Mouse (Mus musculus) heart, postnatal 14 days (tissue): ENCODE results near the gene Olfr178. TPM values are rescaled to one million over a fixed set of nuclear protein-coding genes. Genes with fewer than 3 reads are reported as not detected.

Experiments used
- DNase-seq, 2 experiments: peaks; one replicate each; pipeline ENCODE4 v3.0.0; 2021 to 2022
- intact Hi-C: fragments of 180-260 bp; cut with DNase I; formaldehyde crosslinking; loops from one replicate; pipeline ENCODE4 v1.15.1; 2025
- long read RNA-seq, 2 experiments: library from polyadenylated mRNA; stranded (forward); transcript quantifications; one replicate each; pipeline ENCODE4 v2.0.0; 2021
- total RNA-seq, 2 experiments: library from RNA; stranded (reverse); gene quantifications; 2 replicates each; pipeline ENCODE4 v1.2.3; 2021

The Olfr178 gene
- not detected for total RNA-seq
- long read RNA-seq, experiment 1: 0 reads
- long read RNA-seq, experiment 2: 0 reads

DNA sequence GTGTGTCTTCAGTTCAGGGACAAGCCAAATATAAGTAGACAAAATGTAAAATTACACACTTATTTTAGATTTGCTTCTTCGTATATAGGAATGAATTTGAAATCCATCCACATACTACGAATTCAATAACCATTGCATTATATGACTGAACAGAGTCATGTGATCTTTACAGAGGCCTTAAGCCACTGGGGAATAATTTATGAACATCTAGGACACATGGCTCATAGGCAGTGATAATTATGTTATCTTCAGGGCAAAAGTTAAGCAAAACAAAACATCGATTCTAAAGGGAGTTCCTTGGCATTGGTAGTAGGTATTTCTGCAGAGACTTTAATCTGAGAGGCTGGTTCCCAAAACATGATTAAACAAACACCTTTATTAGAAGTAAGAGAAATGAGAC is at the start of gene Olfr178:
Gene Olfr178 (minus strand): TSS at position 101 of the 400 bp plus-strand sequence.
- no peak for DNase-seq
- intact Hi-C loops: no loop called here

DNA sequence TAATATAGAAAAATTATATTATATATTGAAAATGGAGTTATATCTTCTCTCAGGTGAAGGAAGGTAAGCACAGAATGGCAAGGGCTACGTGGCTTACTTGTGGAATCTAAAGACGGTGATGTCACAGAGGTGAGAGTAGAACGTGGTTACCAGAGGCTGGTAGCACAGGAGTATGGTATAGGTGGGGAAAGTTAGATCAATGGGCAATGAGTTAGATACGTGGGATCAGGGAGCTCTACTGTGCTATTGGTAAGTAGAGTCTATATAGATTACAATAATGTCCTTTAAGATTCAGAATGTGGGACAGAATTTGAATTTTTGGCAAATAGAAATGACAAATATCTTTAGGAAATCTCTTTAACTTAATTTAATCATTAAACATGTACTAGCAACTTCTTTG is 37.4 kb upstream of the Olfr178 start, which contains the start of gene Olfr180:
Gene Olfr180 (minus strand): TSS at position 101 of the 400 bp plus-strand sequence.
- no peak for DNase-seq
- intact Hi-C loops: no loop called here

DNA sequence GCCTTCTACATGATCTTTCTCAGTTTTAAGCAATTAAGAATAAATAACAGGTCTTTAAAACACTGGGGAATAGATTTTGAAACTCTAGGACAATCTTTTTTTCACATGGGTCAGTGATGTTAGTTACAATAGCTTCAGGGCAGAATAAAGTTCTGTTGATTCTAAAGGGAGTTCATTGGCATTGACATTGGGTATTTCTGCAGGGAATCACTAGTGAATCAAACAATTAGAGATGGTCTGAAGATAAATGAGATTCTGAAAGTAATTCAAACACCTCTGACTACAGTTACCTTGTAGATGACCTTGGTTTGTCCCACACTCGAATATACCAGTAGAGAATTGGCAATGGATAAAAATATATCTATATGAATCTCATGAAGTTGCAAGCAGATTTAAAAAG is 36.8 kb upstream of the Olfr178 start, which contains the start of gene Olfr181:
Gene Olfr181 (minus strand): TSS at position 101 of the 400 bp plus-strand sequence.
- intact Hi-C loops: no loop called here
- no peak for DNase-seq

DNA sequence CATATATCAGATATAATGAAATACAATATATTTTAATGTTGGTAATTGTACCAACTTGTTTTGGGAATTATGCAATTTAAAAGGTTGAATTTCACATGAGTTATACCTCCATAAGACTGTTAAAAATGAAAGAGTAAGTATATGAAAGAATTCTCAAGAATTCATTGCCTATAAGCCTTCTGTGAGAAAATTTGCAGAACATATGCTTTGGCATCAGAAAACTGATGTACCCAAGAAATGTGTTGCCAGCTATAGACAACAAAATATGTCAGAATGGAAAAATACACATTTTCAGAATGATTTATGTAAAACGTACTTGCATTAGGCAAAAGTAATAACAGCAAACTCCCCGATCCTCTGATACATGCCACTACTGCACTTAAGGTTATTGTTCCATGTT is 7.4 kb downstream of the Olfr178 start:
- intact Hi-C loops: no loop called here
- no peak for DNase-seq

DNA sequence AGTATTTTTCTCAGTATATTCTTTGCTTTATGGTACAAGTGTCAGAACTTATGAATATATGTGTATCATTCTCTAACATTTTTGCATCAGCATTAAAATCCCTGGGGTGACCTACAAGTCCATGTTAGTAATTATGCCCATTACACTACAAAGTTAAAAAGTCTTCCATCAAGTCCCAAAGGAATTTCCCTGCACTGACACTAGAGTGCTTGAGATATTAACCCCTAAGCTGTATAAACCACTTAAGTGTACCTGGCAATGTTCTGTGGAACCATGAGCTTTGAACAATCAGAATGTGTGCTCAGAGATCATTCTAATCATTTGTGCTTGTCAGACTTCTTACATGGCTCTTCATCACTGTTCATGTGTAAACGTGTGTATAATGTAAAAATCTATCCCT is 17.2 kb downstream of the Olfr178 start, which contains the start of gene Olfr177:
Gene Olfr177 (minus strand): TSS at position 101 of the 400 bp plus-strand sequence.
- intact Hi-C loops: no loop called here
- no peak for DNase-seq

DNA sequence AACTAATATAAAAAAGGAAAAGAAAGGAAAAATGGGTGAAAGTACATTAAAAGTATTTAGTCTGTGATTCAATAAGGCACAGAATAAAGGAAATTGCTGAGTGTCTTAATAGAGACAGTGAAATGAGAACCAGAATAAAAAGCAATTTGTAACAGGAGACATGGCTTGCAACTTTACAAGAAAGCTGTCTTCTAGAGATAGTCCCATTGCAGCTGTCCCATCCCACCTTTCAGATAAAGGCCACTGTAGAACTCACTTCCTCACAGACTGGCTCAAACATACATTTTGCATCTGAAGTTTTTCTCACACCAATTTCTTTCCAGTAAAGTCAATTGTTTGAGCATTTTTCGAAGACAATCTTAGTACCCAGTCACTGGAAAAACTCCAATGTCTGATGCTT is 30.4 kb downstream of the Olfr178 start:
- intact Hi-C loops: no loop called here
- DNase-seq: no peak

DNA sequence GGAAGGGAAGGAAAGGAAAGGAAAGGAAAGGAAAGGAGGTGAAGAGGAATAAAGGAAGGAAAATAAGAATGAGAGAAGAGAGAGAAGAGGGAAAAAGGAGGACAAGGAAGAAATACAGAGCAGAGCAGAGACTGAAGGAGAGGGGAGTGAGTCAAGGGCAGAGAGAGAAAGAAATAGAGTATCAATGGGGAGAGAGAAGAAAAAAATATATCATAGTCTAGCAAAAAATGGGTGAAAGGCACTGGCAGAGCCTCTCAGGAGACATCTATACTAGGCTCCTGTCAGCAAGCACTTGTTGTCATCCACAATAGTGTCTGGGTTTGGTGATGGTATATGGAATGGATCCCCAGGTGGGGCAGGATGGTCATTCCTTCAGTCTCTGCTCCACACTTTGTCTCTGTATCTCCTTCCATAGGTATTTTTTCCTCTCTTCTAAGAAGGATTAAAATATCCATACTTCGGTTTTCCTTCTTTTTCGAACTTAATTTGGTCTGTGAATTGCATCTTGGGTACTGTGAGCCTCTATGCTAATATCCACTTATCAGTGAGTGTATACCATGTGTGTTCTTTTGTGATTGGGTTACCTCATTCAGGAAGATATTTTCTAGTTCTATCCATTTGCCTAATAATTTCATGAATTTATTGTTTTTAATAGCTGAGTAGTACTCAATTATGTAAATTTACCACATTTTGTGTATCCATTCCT is 31.7 kb downstream of the Olfr178 start:
- DNase-seq: no peak
- intact Hi-C loops: no loop called here

Other genes with a start within 250 kb of the Olfr178 start
- gene Cpox, start 221.8 kb downstream of the Olfr178 start, total RNA-seq: 10 to 100 TPM; 29.3 to 30.6 TPM
- not detected for gene Gpr15, start 173.0 kb downstream of the Olfr178 start, total RNA-seq
- 10 to 100 TPM; 56.3 to 61.4 TPM for gene Cldnd1, start 164.2 kb downstream of the Olfr178 start, total RNA-seq
- gene Olfr172, start 128.9 kb downstream of the Olfr178 start, total RNA-seq: not detected
- gene Olfr173, start 91.8 kb downstream of the Olfr178 start, total RNA-seq: not detected
- gene Olfr175-ps1, start 65.3 kb downstream of the Olfr178 start, total RNA-seq: not detected
- gene Olfr177, start 17.3 kb downstream of the Olfr178 start, total RNA-seq: not detected
- not detected for gene Olfr181, start 36.7 kb upstream of the Olfr178 start, total RNA-seq
- gene Olfr180, start 37.3 kb upstream of the Olfr178 start, total RNA-seq: not detected
- not detected for gene Olfr183, start 103.3 kb upstream of the Olfr178 start, total RNA-seq
- not detected for gene Olfr186, start 138.2 kb upstream of the Olfr178 start, total RNA-seq
- gene Olfr187, start 147.7 kb upstream of the Olfr178 start, total RNA-seq: not detected
- not detected for gene Olfr190, start 185.9 kb upstream of the Olfr178 start, total RNA-seq
- not detected for gene Olfr191, start 197.8 kb upstream of the Olfr178 start, total RNA-seq
- not detected for gene Olfr193, start 219.8 kb upstream of the Olfr178 start, total RNA-seq
- not detected for gene Olfr194, start 229.0 kb upstream of the Olfr178 start, total RNA-seq